Comparison of ENCODE assay signal across 14 mouse cellular contexts in genomic region chr8:104383296-104383695, GRCm38 (mm10). TPM values are rescaled to one million over a fixed set of nuclear protein-coding genes. Genes with fewer than 3 reads are reported as not detected.
DNase-seq lines count a peak whose midpoint lies in the region; ATAC-seq and TF ChIP-seq lines count a peak whose summit lies in the region.
"Had no signal": no experiment of that assay in that cellular context is flagged by ENCODE, and none has a peak within 500 bp of the region (broad histone marks: within the 10 kb centered on the region; RNA-seq: fewer than 3 reads in every experiment).

No protein-coding gene starts in this region.

- no peak for DNase-seq in embryonic facial prominence, embryonic 14.5 days (ENCODE audit: low spot score)
- DNase-seq in embryonic facial prominence, embryonic 10.5 days (ENCODE audit: low spot score), result no peak
- no peak for DNase-seq in kidney, postnatal 4 days
- peak; percentile 61 for DNase-seq in adipocyte (ENCODE audit: low spot score)
- no peak for DNase-seq in hindbrain, postnatal 0 days (ENCODE audit: low spot score)
- no peak for DNase-seq in adrenal gland, postnatal 25 days
- DNase-seq: cerebellum, adult 9-11 months; midbrain, embryonic 14.5 days had no signal

- H3K9ac ChIP-seq in embryonic facial prominence, embryonic 14.5 days (ENCODE audit: low read depth, low read length), result no peak overlapping the region
- H3K9ac ChIP-seq in kidney, embryonic 14.5 days (ENCODE audit: low read depth, low read length), result no peak overlapping the region
- H3K9ac ChIP-seq in limb, embryonic 15.5 days, result no peak overlapping the region
- no peak overlapping the region for H3K9ac ChIP-seq in hindbrain, postnatal 0 days (replicated peaks; ENCODE audit: low read length)
- H3K9ac ChIP-seq: hindbrain, embryonic 14.5 days; liver, embryonic 14.5 days; neural tube, embryonic 12.5 days had no signal

- no peaks in the 10 kb centered on the region for H3K27me3 ChIP-seq in embryonic facial prominence, embryonic 14.5 days (replicated peaks; ENCODE audit: control insufficient read depth, insufficient read depth, low read length)
- no peaks in the 10 kb centered on the region for H3K27me3 ChIP-seq in embryonic facial prominence, embryonic 10.5 days (replicated peaks; ENCODE audit: low read depth, poor library complexity, severe bottlenecking)
- no peaks in the 10 kb centered on the region for H3K27me3 ChIP-seq in kidney, embryonic 14.5 days (ENCODE audit: control insufficient read depth, insufficient read depth, low read length)
- no peaks in the 10 kb centered on the region for H3K27me3 ChIP-seq in limb, embryonic 15.5 days
- H3K27me3 ChIP-seq in hindbrain, postnatal 0 days (ENCODE audit: insufficient read depth, low read length), result no peaks in the 10 kb centered on the region
- H3K27me3 ChIP-seq: neural tube, embryonic 12.5 days had no signal

- 60% methylated on average over 2 of the region's 2 CpGs for WGBS in embryonic facial prominence, embryonic 14.5 days
- 88% methylated on average over 2 of the region's 2 CpGs for WGBS in embryonic facial prominence, embryonic 10.5 days
- WGBS in kidney, embryonic 14.5 days, result 65% methylated on average over 2 of the region's 2 CpGs
- 38% methylated on average over 2 of the region's 2 CpGs for WGBS in limb, embryonic 15.5 days
- WGBS in hindbrain, postnatal 0 days, result 52% methylated on average over 2 of the region's 2 CpGs

- no peak for TF ChIP-seq CTCF in hindbrain, postnatal 0 days (IDR thresholded peaks at IDR 0.05; ENCODE audit: low read depth)

- H3K27ac ChIP-seq in embryonic facial prominence, embryonic 14.5 days (replicated peaks; ENCODE audit: low read depth, low read length), result 0 out of 2 replicates have a peak overlapping the region, but pooled peaks have one; percentile 33
- no peak overlapping the region for H3K27ac ChIP-seq in embryonic facial prominence, embryonic 10.5 days (replicated peaks)
- H3K27ac ChIP-seq in kidney, embryonic 14.5 days (ENCODE audit: low read depth, low read length), result 0 out of 2 replicates have a peak overlapping the region, but pooled peaks have one; percentile 30
- H3K27ac ChIP-seq in limb, embryonic 15.5 days, result peak overlapping the region; percentile 50
- no peak overlapping the region for H3K27ac ChIP-seq in hindbrain, postnatal 0 days
- H3K27ac ChIP-seq: hindbrain, embryonic 14.5 days; layer of hippocampus, adult 2 months; liver, embryonic 14.5 days; neural tube, embryonic 12.5 days had no signal

- peaks cover 46% of the 10 kb centered on the region for H3K4me1 ChIP-seq in embryonic facial prominence, embryonic 14.5 days (ENCODE audit: control insufficient read depth, insufficient read depth, low read length)
- H3K4me1 ChIP-seq in embryonic facial prominence, embryonic 10.5 days, result peaks cover 80% of the 10 kb centered on the region
- H3K4me1 ChIP-seq in kidney, embryonic 14.5 days (ENCODE audit: control insufficient read depth, insufficient read depth, low read length), result peaks cover 19% of the 10 kb centered on the region
- peaks cover 52% of the 10 kb centered on the region for H3K4me1 ChIP-seq in limb, embryonic 15.5 days
- H3K4me1 ChIP-seq in hindbrain, postnatal 0 days (ENCODE audit: insufficient read depth, low read length), result peaks cover 14% of the 10 kb centered on the region

- ATAC-seq in embryonic facial prominence, embryonic 14.5 days (ENCODE audit: low read depth), result no peak
- no peak for ATAC-seq in kidney, embryonic 14.5 days (ENCODE audit: low FRiP score, low TSS enrichment)
- no peak for ATAC-seq in limb, embryonic 15.5 days (ENCODE audit: insufficient number of reproducible peaks, low FRiP score, low TSS enrichment, low read depth)
- ATAC-seq in hindbrain, postnatal 0 days, result no peak

- no peak overlapping the region for H3K4me3 ChIP-seq in embryonic facial prominence, embryonic 14.5 days (ENCODE audit: low read depth, low read length)
- no peak overlapping the region for H3K4me3 ChIP-seq in embryonic facial prominence, embryonic 10.5 days
- H3K4me3 ChIP-seq in kidney, embryonic 14.5 days (ENCODE audit: low read length), result no peak overlapping the region
- no peak overlapping the region for H3K4me3 ChIP-seq in limb, embryonic 15.5 days
- no peak overlapping the region for H3K4me3 ChIP-seq in hindbrain, postnatal 0 days (ENCODE audit: low read length)
- H3K4me3 ChIP-seq: layer of hippocampus, adult 2 months; neural tube, embryonic 12.5 days had no signal

- H3K36me3 ChIP-seq in embryonic facial prominence, embryonic 14.5 days (ENCODE audit: control insufficient read depth, insufficient read depth, low read length), result no peaks in the 10 kb centered on the region
- no peaks in the 10 kb centered on the region for H3K36me3 ChIP-seq in embryonic facial prominence, embryonic 10.5 days (replicated peaks)
- H3K36me3 ChIP-seq in kidney, embryonic 14.5 days (ENCODE audit: control insufficient read depth, insufficient read depth, low read length), result no peaks in the 10 kb centered on the region
- H3K36me3 ChIP-seq in limb, embryonic 15.5 days, result no peaks in the 10 kb centered on the region
- no peaks in the 10 kb centered on the region for H3K36me3 ChIP-seq in hindbrain, postnatal 0 days (ENCODE audit: insufficient read depth, low read length)
- H3K36me3 ChIP-seq: neural tube, embryonic 12.5 days had no signal

- H3K9me3 ChIP-seq in embryonic facial prominence, embryonic 14.5 days (ENCODE audit: control insufficient read depth, low read length), result no peaks in the 10 kb centered on the region
- no peaks in the 10 kb centered on the region for H3K9me3 ChIP-seq in embryonic facial prominence, embryonic 10.5 days
- no peaks in the 10 kb centered on the region for H3K9me3 ChIP-seq in kidney, embryonic 14.5 days (ENCODE audit: control insufficient read depth, low read length)
- H3K9me3 ChIP-seq in limb, embryonic 15.5 days, result no peaks in the 10 kb centered on the region
- no peaks in the 10 kb centered on the region for H3K9me3 ChIP-seq in hindbrain, postnatal 0 days (ENCODE audit: low read length)
- H3K9me3 ChIP-seq: neural tube, embryonic 12.5 days had no signal

- H3K4me2 ChIP-seq in embryonic facial prominence, embryonic 14.5 days (ENCODE audit: low read depth, low read length), result no peak overlapping the region
- no peak overlapping the region for H3K4me2 ChIP-seq in kidney, embryonic 14.5 days (replicated peaks; ENCODE audit: low read depth, low read length)
- H3K4me2 ChIP-seq in limb, embryonic 15.5 days, result no peak overlapping the region
- H3K4me2 ChIP-seq in hindbrain, postnatal 0 days (ENCODE audit: low read depth, low read length), result no peak overlapping the region
- H3K4me2 ChIP-seq: hindbrain, embryonic 14.5 days; neural tube, embryonic 12.5 days had no signal

RNA-seq across cellular contexts. Expression of gene Cmtm4, which starts 12.3 kb away (rescaled TPM):
- polyA plus RNA-seq in embryonic facial prominence, embryonic 14.5 days (2014; fragmentation: Nextera tagmentation; extraction: Ambion mirVana), result 4.1 and 4.3 TPM in 2 replicates
- 2.2 and 2.4 TPM in 2 replicates for polyA plus RNA-seq in embryonic facial prominence, embryonic 10.5 days (2016; fragmentation: Nextera tagmentation; extraction: Ambion mirVana)
- 5.6 and 6.4 TPM in 2 replicates for polyA plus RNA-seq in kidney, embryonic 14.5 days (2014; fragmentation: Nextera tagmentation; extraction: Ambion mirVana)
- 1.7 and 2.7 TPM in 2 replicates for polyA plus RNA-seq in limb, embryonic 15.5 days (2015; fragmentation: Nextera tagmentation; extraction: Ambion mirVana)
- 38.4 and 40.5 TPM in 2 replicates for total RNA-seq in hindbrain, postnatal 0 days (2014; rRNA removed)
- 2.7 and 2.9 TPM in 2 replicates for polyA plus RNA-seq in hindbrain, postnatal 0 days (2015; fragmentation: Nextera tagmentation; extraction: Ambion mirVana)
- 44.4 and 46.0 TPM in 2 replicates for total RNA-seq in adrenal gland, postnatal 25 days (2021)

RNA-seq across cellular contexts. Expression of gene Cmtm3, which starts 44.1 kb away (rescaled TPM):
- polyA plus RNA-seq in embryonic facial prominence, embryonic 14.5 days (2014; fragmentation: Nextera tagmentation; extraction: Ambion mirVana), result 168 and 189 TPM in 2 replicates
- 93.4 and 105 TPM in 2 replicates for polyA plus RNA-seq in embryonic facial prominence, embryonic 10.5 days (2016; fragmentation: Nextera tagmentation; extraction: Ambion mirVana)
- 167 and 169 TPM in 2 replicates for polyA plus RNA-seq in kidney, embryonic 14.5 days (2014; fragmentation: Nextera tagmentation; extraction: Ambion mirVana)
- 166 and 178 TPM in 2 replicates for polyA plus RNA-seq in limb, embryonic 15.5 days (2015; fragmentation: Nextera tagmentation; extraction: Ambion mirVana)
- 23.1 and 27.2 TPM in 2 replicates for total RNA-seq in hindbrain, postnatal 0 days (2014; rRNA removed)
- polyA plus RNA-seq in hindbrain, postnatal 0 days (2015; fragmentation: Nextera tagmentation; extraction: Ambion mirVana), result 41.9 and 42.6 TPM in 2 replicates
- 73.6 and 85.9 TPM in 2 replicates for total RNA-seq in adrenal gland, postnatal 25 days (2021)

RNA-seq across cellular contexts. Expression of gene Dync1li2, which starts 59.6 kb away (rescaled TPM):
- 52.5 and 53.8 TPM in 2 replicates for polyA plus RNA-seq in embryonic facial prominence, embryonic 14.5 days (2014; fragmentation: Nextera tagmentation; extraction: Ambion mirVana)
- 69.3 and 74.4 TPM in 2 replicates for polyA plus RNA-seq in embryonic facial prominence, embryonic 10.5 days (2016; fragmentation: Nextera tagmentation; extraction: Ambion mirVana)
- polyA plus RNA-seq in kidney, embryonic 14.5 days (2014; fragmentation: Nextera tagmentation; extraction: Ambion mirVana), result 25.8 and 56.6 TPM in 2 replicates
- 53.7 and 62.8 TPM in 2 replicates for polyA plus RNA-seq in limb, embryonic 15.5 days (2015; fragmentation: Nextera tagmentation; extraction: Ambion mirVana)
- total RNA-seq in hindbrain, postnatal 0 days (2014; rRNA removed), result 59.0 and 59.1 TPM in 2 replicates
- 71.1 and 73.9 TPM in 2 replicates for polyA plus RNA-seq in hindbrain, postnatal 0 days (2015; fragmentation: Nextera tagmentation; extraction: Ambion mirVana)
- total RNA-seq in adrenal gland, postnatal 25 days (2021), result 138 and 198 TPM in 2 replicates

Comparison
In these comparisons a context has a peak if more than half of its experiments do, and no peak if none do; other contexts are left out.
1. H3K27ac ChIP-seq: peak in embryonic facial prominence, embryonic 14.5 days (single experiment), kidney, embryonic 14.5 days (single experiment) and limb, embryonic 15.5 days (single experiment); none in embryonic facial prominence, embryonic 10.5 days (single experiment) and hindbrain, postnatal 0 days (single experiment).